Mouse (Mus musculus): ENCODE measurements around the gene Kat5. TPM values are rescaled to one million over a fixed set of nuclear protein-coding genes. Genes with fewer than 3 reads are reported as not detected.

Gene Kat5
- polyA plus RNA-seq, 1 experiment from 2014 or later: 41.0 TPM

- Histone ChIP-seq H3K9ac (peak within 1 kb of the TSS; percentile 70), H3K4me1 (replicated peaks; ENCODE audit: control insufficient read depth, insufficient read depth, low read length) (peaks cover 12% of the 10 kb centered on the region), H3K4me2 (replicated peaks) (peak within 1 kb of the TSS; percentile 92), H3K9me3 (ENCODE audit: control insufficient read depth, low read length) (no peaks in the 10 kb centered on the region), H3K4me3 (replicated peaks; ENCODE audit: low read length) (peak within 1 kb of the TSS; percentile 55), H3K36me3 (replicated peaks; ENCODE audit: control insufficient read depth, insufficient read depth) (peaks cover 10% of the 10 kb centered on the region; the same call in 1 of the 2 replicates), H3K27ac (peak within 1 kb of the TSS; percentile 78), H3K27me3 (ENCODE audit: control insufficient read depth, insufficient read depth, low read length) (peaks cover 34% of the 10 kb centered on the region)
- DNase-seq (ENCODE audit: low spot score): peak; percentile 89
- peak; percentile 87 for ATAC-seq (ENCODE audit: low FRiP score)
- WGBS: under 1% methylated on average over 82 of the region's 102 CpGs
Observed at GRCm38 (mm10) chr19:5567534-5568469, 42.2 kb downstream of the Kat5 start, which contains the start of gene Ap5b1. Gene Ap5b1 (plus strand): TSS chr19:5568025.

GRCm38 (mm10) chr19:5567180-5567533, 42.9 kb downstream of the Kat5 start:
- peak overlapping the region; percentile 78 for H3K27ac ChIP-seq
- H3K27me3 ChIP-seq (ENCODE audit: control insufficient read depth, insufficient read depth, low read length): peaks cover 41% of the 10 kb centered on the region
- peak overlapping the region; percentile 92 for H3K4me2 ChIP-seq (replicated peaks)
- peak overlapping the region; percentile 70 for H3K9ac ChIP-seq
- no peaks in the 10 kb centered on the region for H3K9me3 ChIP-seq (ENCODE audit: control insufficient read depth, low read length)
- WGBS: 3% methylated on average over 26 of the region's 26 CpGs
- H3K36me3 ChIP-seq (replicated peaks; ENCODE audit: control insufficient read depth, insufficient read depth): peaks cover 10% of the 10 kb centered on the region; the same call in 1 of the 2 replicates
- H3K4me1 ChIP-seq (replicated peaks; ENCODE audit: control insufficient read depth, insufficient read depth, low read length): peaks cover 12% of the 10 kb centered on the region
- DNase-seq (ENCODE audit: low spot score) (no peak), ATAC-seq (ENCODE audit: low FRiP score) (peak; percentile 15; the same call in 1 of the 2 replicates)
- peak overlapping the region; percentile 55 for H3K4me3 ChIP-seq (replicated peaks; ENCODE audit: low read length)

GRCm38 (mm10) chr19:5566316-5566715, 43.7 kb downstream of the Kat5 start:
- no peak overlapping the region for H3K4me2 ChIP-seq (replicated peaks)
- WGBS: 61% methylated on average over 5 of the region's 5 CpGs

GRCm38 (mm10) chr19:5562776-5563175, 47.3 kb downstream of the Kat5 start:
- no peak for ATAC-seq (ENCODE audit: low FRiP score)
- WGBS: 89% methylated on average over 10 of the region's 10 CpGs

More at GRCm38 (mm10) chr19:5566316-5566715, 43.7 kb downstream of the Kat5 start:
- H3K9me3 ChIP-seq (ENCODE audit: control insufficient read depth, low read length): no peaks in the 10 kb centered on the region
- H3K27me3 ChIP-seq (ENCODE audit: control insufficient read depth, insufficient read depth, low read length): peaks cover 49% of the 10 kb centered on the region
- no peak overlapping the region for H3K9ac ChIP-seq
- H3K36me3 ChIP-seq (replicated peaks; ENCODE audit: control insufficient read depth, insufficient read depth): peaks cover 9% of the 10 kb centered on the region; the same call in 1 of the 2 replicates
- H3K4me1 ChIP-seq (replicated peaks; ENCODE audit: control insufficient read depth, insufficient read depth, low read length): peaks cover 12% of the 10 kb centered on the region
- H3K4me3 ChIP-seq (replicated peaks; ENCODE audit: low read length): no peak overlapping the region
- no peak overlapping the region for H3K27ac ChIP-seq
- DNase-seq (ENCODE audit: low spot score) (no peak), ATAC-seq (ENCODE audit: low FRiP score) (no peak)

GRCm38 (mm10) chr19:5561886-5562285, 48.2 kb downstream of the Kat5 start:
- no peak overlapping the region for H3K9ac ChIP-seq
- DNase-seq (ENCODE audit: low spot score): no peak
- H3K27ac ChIP-seq: no peak overlapping the region
- no peak for ATAC-seq (ENCODE audit: low FRiP score)
- no peaks in the 10 kb centered on the region for H3K36me3 ChIP-seq (replicated peaks; ENCODE audit: control insufficient read depth, insufficient read depth)
- no peak overlapping the region for H3K4me3 ChIP-seq (replicated peaks; ENCODE audit: low read length)
- 55% methylated on average over 3 of the region's 3 CpGs for WGBS
- H3K4me2 ChIP-seq (replicated peaks): no peak overlapping the region
- H3K4me1 ChIP-seq (replicated peaks; ENCODE audit: control insufficient read depth, insufficient read depth, low read length): peaks cover 10% of the 10 kb centered on the region; the same call in 1 of the 2 replicates
- no peaks in the 10 kb centered on the region for H3K9me3 ChIP-seq (ENCODE audit: control insufficient read depth, low read length)
- H3K27me3 ChIP-seq (ENCODE audit: control insufficient read depth, insufficient read depth, low read length): peaks cover 93% of the 10 kb centered on the region

More at GRCm38 (mm10) chr19:5562776-5563175, 47.3 kb downstream of the Kat5 start:
- H3K27ac ChIP-seq: no peak overlapping the region
- DNase-seq (ENCODE audit: low spot score): no peak
- no peak overlapping the region for H3K9ac ChIP-seq
- H3K9me3 ChIP-seq (ENCODE audit: control insufficient read depth, low read length): no peaks in the 10 kb centered on the region
- H3K4me1 ChIP-seq (replicated peaks; ENCODE audit: control insufficient read depth, insufficient read depth, low read length): peaks cover 14% of the 10 kb centered on the region; the same call in 1 of the 2 replicates
- H3K4me3 ChIP-seq (replicated peaks; ENCODE audit: low read length): no peak overlapping the region
- no peak overlapping the region for H3K4me2 ChIP-seq (replicated peaks)
- no peaks in the 10 kb centered on the region for H3K36me3 ChIP-seq (replicated peaks; ENCODE audit: control insufficient read depth, insufficient read depth)
- H3K27me3 ChIP-seq (ENCODE audit: control insufficient read depth, insufficient read depth, low read length): peaks cover 84% of the 10 kb centered on the region

GRCm38 (mm10) chr19:5561252-5561790, 48.7 kb downstream of the Kat5 start:
- Histone ChIP-seq H3K9me3 (ENCODE audit: control insufficient read depth, low read length) (no peaks in the 10 kb centered on the region), H3K36me3 (replicated peaks; ENCODE audit: control insufficient read depth, insufficient read depth) (no peaks in the 10 kb centered on the region), H3K27me3 (ENCODE audit: control insufficient read depth, insufficient read depth, low read length) (peaks cover 96% of the 10 kb centered on the region), H3K9ac (peak overlapping the region; percentile 29), H3K27ac (no peak overlapping the region), H3K4me3 (replicated peaks; ENCODE audit: low read length) (peak overlapping the region; percentile 28; the same call in 1 of the 2 replicates), H3K4me1 (replicated peaks; ENCODE audit: control insufficient read depth, insufficient read depth, low read length) (peaks cover 7% of the 10 kb centered on the region; the same call in 1 of the 2 replicates), H3K4me2 (replicated peaks) (peak overlapping the region; percentile 54)
- ATAC-seq (ENCODE audit: low FRiP score) (no peak), DNase-seq (ENCODE audit: low spot score) (no peak)
- 18% methylated on average over 10 of the region's 10 CpGs for WGBS

- peak within 1 kb of the TSS; percentile 54 for H3K4me2 ChIP-seq (replicated peaks)
- DNase-seq (ENCODE audit: low spot score) (no peak), ATAC-seq (ENCODE audit: low FRiP score) (no peak)
- no peaks in the 10 kb centered on the region for H3K36me3 ChIP-seq (replicated peaks; ENCODE audit: control insufficient read depth, insufficient read depth)
- peak within 1 kb of the TSS; percentile 29 for H3K9ac ChIP-seq
- no peak within 1 kb of the TSS for H3K27ac ChIP-seq
- H3K9me3 ChIP-seq (ENCODE audit: control insufficient read depth, low read length): no peaks in the 10 kb centered on the region
- peaks cover 94% of the 10 kb centered on the region for H3K27me3 ChIP-seq (ENCODE audit: control insufficient read depth, insufficient read depth, low read length)
- H3K4me1 ChIP-seq (replicated peaks; ENCODE audit: control insufficient read depth, insufficient read depth, low read length): peaks cover 7% of the 10 kb centered on the region; the same call in 1 of the 2 replicates
- H3K4me3 ChIP-seq (replicated peaks; ENCODE audit: low read length): peak within 1 kb of the TSS; percentile 28
- WGBS: under 1% methylated on average over 57 of the region's 57 CpGs
Observed at GRCm38 (mm10) chr19:5560457-5561041, 49.5 kb downstream of the Kat5 start, which contains the start of gene Ovol1. Gene Ovol1 (minus strand): TSS chr19:5560646.

- H3K36me3 ChIP-seq (replicated peaks; ENCODE audit: control insufficient read depth, insufficient read depth): no peaks in the 10 kb centered on the region
- 1% methylated on average over 69 of the region's 69 CpGs for WGBS
- ATAC-seq (ENCODE audit: low FRiP score) (no peak), DNase-seq (ENCODE audit: low spot score) (no peak)
- H3K27ac ChIP-seq: no peak overlapping the region
- H3K4me3 ChIP-seq (replicated peaks; ENCODE audit: low read length): peak overlapping the region; percentile 28
- H3K27me3 ChIP-seq (ENCODE audit: control insufficient read depth, insufficient read depth, low read length): peaks cover 87% of the 10 kb centered on the region
- H3K4me2 ChIP-seq (replicated peaks): peak overlapping the region; percentile 54
- H3K9ac ChIP-seq: peak overlapping the region; percentile 29; the same call in 1 of the 2 replicates
- peaks cover 7% of the 10 kb centered on the region; the same call in 1 of the 2 replicates for H3K4me1 ChIP-seq (replicated peaks; ENCODE audit: control insufficient read depth, insufficient read depth, low read length)
- H3K9me3 ChIP-seq (ENCODE audit: control insufficient read depth, low read length): no peaks in the 10 kb centered on the region
Observed at GRCm38 (mm10) chr19:5559631-5560456, 50.2 kb downstream of the Kat5 start.

Data from hindbrain, embryonic 14.5 days (tissue).